Mouse (Mus musculus): ENCODE data around the gene Sdf4. TPM values are rescaled to one million over a fixed set of nuclear protein-coding genes. Genes with fewer than 3 reads are reported as not detected.

The Sdf4 gene
- polyA plus RNA-seq, 1 experiment from 2014 or later: 162 TPM

GRCm38 (mm10) chr4:155970286-155970685 is 22.4 kb upstream of the Sdf4 start:
- Histone ChIP-seq H3K4me2 (no peak overlapping the region), H3K27ac (no peak overlapping the region), H3K4me1 (no peaks in the 10 kb centered on the region), H3K9me3 (no peaks in the 10 kb centered on the region), H3K36me3 (peaks cover 9% of the 10 kb centered on the region; the same call in 1 of the 2 replicates), H3K27me3 (no peaks in the 10 kb centered on the region), H3K9ac (no peak overlapping the region), H3K4me3 (no peak overlapping the region)
- WGBS: 84% methylated on average over 5 of the region's 5 CpGs
- no peak for ATAC-seq (ENCODE audit: borderline replicate concordance, extremely low read depth, low FRiP score, low TSS enrichment)

GRCm38 (mm10) chr4:155972651-155973050 is 20.0 kb upstream of the Sdf4 start:
- H3K27ac ChIP-seq: no peak overlapping the region
- no peak overlapping the region for H3K4me2 ChIP-seq
- no peaks in the 10 kb centered on the region for H3K9me3 ChIP-seq

GRCm38 (mm10) chr4:155973239-155973638 is 19.4 kb upstream of the Sdf4 start:
- H3K4me3 ChIP-seq: no peak overlapping the region
- H3K36me3 ChIP-seq: no peaks in the 10 kb centered on the region
- no peaks in the 10 kb centered on the region for H3K4me1 ChIP-seq
- no peak overlapping the region for H3K27ac ChIP-seq
- WGBS: 74% methylated on average over 2 of the region's 2 CpGs
- no peaks in the 10 kb centered on the region for H3K27me3 ChIP-seq
- H3K9ac ChIP-seq: no peak overlapping the region; the same call in 1 of the 2 replicates
- no peak for ATAC-seq (ENCODE audit: borderline replicate concordance, extremely low read depth, low FRiP score, low TSS enrichment)
- no peaks in the 10 kb centered on the region for H3K9me3 ChIP-seq
- H3K4me2 ChIP-seq: no peak overlapping the region

More at GRCm38 (mm10) chr4:155972651-155973050, 20.0 kb upstream of the Sdf4 start:
- no peak for ATAC-seq (ENCODE audit: borderline replicate concordance, extremely low read depth, low FRiP score, low TSS enrichment)
- no peaks in the 10 kb centered on the region for H3K4me1 ChIP-seq
- WGBS: 74% methylated on average over 6 of the region's 6 CpGs
- H3K36me3 ChIP-seq: no peaks in the 10 kb centered on the region
- no peak overlapping the region for H3K4me3 ChIP-seq
- H3K27me3 ChIP-seq: no peaks in the 10 kb centered on the region
- no peak overlapping the region for H3K9ac ChIP-seq

GRCm38 (mm10) chr4:155981436-155982082 is 11.1 kb upstream of the Sdf4 start:
- no peaks in the 10 kb centered on the region for H3K27me3 ChIP-seq
- H3K9me3 ChIP-seq: no peaks in the 10 kb centered on the region
- H3K36me3 ChIP-seq: no peaks in the 10 kb centered on the region
- H3K4me1 ChIP-seq: no peaks in the 10 kb centered on the region
- no peak for ATAC-seq (ENCODE audit: borderline replicate concordance, extremely low read depth, low FRiP score, low TSS enrichment)
- H3K9ac ChIP-seq: no peak overlapping the region
- H3K27ac ChIP-seq: no peak overlapping the region
- no peak overlapping the region for H3K4me3 ChIP-seq
- H3K4me2 ChIP-seq: no peak overlapping the region
- 72% methylated on average over 12 of the region's 12 CpGs for WGBS

GRCm38 (mm10) chr4:155983788-155984187 is 8.9 kb upstream of the Sdf4 start:
- Histone ChIP-seq H3K4me1 (no peaks in the 10 kb centered on the region), H3K4me2 (no peak overlapping the region), H3K9me3 (no peaks in the 10 kb centered on the region), H3K4me3 (no peak overlapping the region), H3K27ac (no peak overlapping the region), H3K36me3 (no peaks in the 10 kb centered on the region), H3K27me3 (no peaks in the 10 kb centered on the region), H3K9ac (no peak overlapping the region)
- no peak for ATAC-seq (ENCODE audit: borderline replicate concordance, extremely low read depth, low FRiP score, low TSS enrichment)
- 14% methylated on average over 2 of the region's 2 CpGs for WGBS

GRCm38 (mm10) chr4:155991211-155991907 is 1.3 kb upstream of the Sdf4 start:
- WGBS: 84% methylated on average over 22 of the region's 22 CpGs
- H3K27ac ChIP-seq: peak overlapping the region; percentile 95
- no peak for ATAC-seq (ENCODE audit: borderline replicate concordance, extremely low read depth, low FRiP score, low TSS enrichment)
- peaks cover 2% of the 10 kb centered on the region; the same call in 1 of the 2 replicates for H3K36me3 ChIP-seq
- H3K4me1 ChIP-seq: peaks cover 32% of the 10 kb centered on the region
- no peaks in the 10 kb centered on the region for H3K27me3 ChIP-seq
- H3K9ac ChIP-seq: peak overlapping the region; percentile 79
- peak overlapping the region; percentile 87 for H3K4me3 ChIP-seq
- H3K9me3 ChIP-seq: no peaks in the 10 kb centered on the region
- peak overlapping the region; percentile 97 for H3K4me2 ChIP-seq

GRCm38 (mm10) chr4:155991908-155992230 is 803 bp upstream of the Sdf4 start:
- ATAC-seq (ENCODE audit: borderline replicate concordance, extremely low read depth, low FRiP score, low TSS enrichment): no peak
- Histone ChIP-seq H3K9me3 (no peaks in the 10 kb centered on the region), H3K27ac (peak overlapping the region; percentile 95), H3K36me3 (peaks cover 8% of the 10 kb centered on the region; the same call in 1 of the 2 replicates), H3K4me3 (peak overlapping the region; percentile 87), H3K4me1 (peaks cover 32% of the 10 kb centered on the region), H3K9ac (peak overlapping the region; percentile 79), H3K4me2 (peak overlapping the region; percentile 97), H3K27me3 (no peaks in the 10 kb centered on the region)
- WGBS: 17% methylated on average over 37 of the region's 37 CpGs

- ATAC-seq (ENCODE audit: borderline replicate concordance, extremely low read depth, low FRiP score, low TSS enrichment): peak; percentile 89
- Histone ChIP-seq H3K36me3 (peaks cover 19% of the 10 kb centered on the region), H3K27ac (peak overlapping the region; percentile 97), H3K9ac (peak overlapping the region; percentile 80), H3K9me3 (no peaks in the 10 kb centered on the region), H3K4me1 (peaks cover 32% of the 10 kb centered on the region), H3K4me3 (peak overlapping the region; percentile 87), H3K4me2 (peak overlapping the region; percentile 67), H3K27me3 (no peaks in the 10 kb centered on the region)
- under 1% methylated on average over 70 of the region's 70 CpGs for WGBS
Measured at GRCm38 (mm10) chr4:155992906-155993547, 355 bp downstream of the Sdf4 start.

- Histone ChIP-seq H3K9me3 (no peaks in the 10 kb centered on the region), H3K36me3 (peaks cover 24% of the 10 kb centered on the region), H3K4me1 (peaks cover 32% of the 10 kb centered on the region), H3K4me3 (peak overlapping the region; percentile 87), H3K27ac (peak overlapping the region; percentile 97), H3K4me2 (peak overlapping the region; percentile 67), H3K27me3 (no peaks in the 10 kb centered on the region), H3K9ac (peak overlapping the region; percentile 80)
- ATAC-seq (ENCODE audit: borderline replicate concordance, extremely low read depth, low FRiP score, low TSS enrichment): no peak
- 3% methylated on average over 15 of the region's 15 CpGs for WGBS
Measured at GRCm38 (mm10) chr4:155993606-155994005, 934 bp downstream of the Sdf4 start.

GRCm38 (mm10) chr4:156004109-156004508 is 11.4 kb downstream of the Sdf4 start:
- Histone ChIP-seq H3K36me3 (peaks cover 87% of the 10 kb centered on the region), H3K27me3 (no peaks in the 10 kb centered on the region), H3K27ac (no peak overlapping the region), H3K9ac (no peak overlapping the region), H3K4me3 (no peak overlapping the region), H3K9me3 (no peaks in the 10 kb centered on the region), H3K4me1 (no peaks in the 10 kb centered on the region), H3K4me2 (no peak overlapping the region)
- ATAC-seq (ENCODE audit: borderline replicate concordance, extremely low read depth, low FRiP score, low TSS enrichment): no peak
- WGBS: 85% methylated on average over 3 of the region's 3 CpGs

GRCm38 (mm10) chr4:156008369-156008768 is 15.7 kb downstream of the Sdf4 start:
- Histone ChIP-seq H3K4me2 (no peak overlapping the region), H3K4me1 (no peaks in the 10 kb centered on the region), H3K36me3 (peaks cover 84% of the 10 kb centered on the region), H3K9ac (no peak overlapping the region), H3K4me3 (no peak overlapping the region), H3K27ac (no peak overlapping the region), H3K27me3 (no peaks in the 10 kb centered on the region), H3K9me3 (no peaks in the 10 kb centered on the region)
- 91% methylated on average over 4 of the region's 4 CpGs for WGBS
- ATAC-seq (ENCODE audit: borderline replicate concordance, extremely low read depth, low FRiP score, low TSS enrichment): no peak

- no peaks in the 10 kb centered on the region for H3K9me3 ChIP-seq
- H3K27ac ChIP-seq: no peak within 1 kb of the TSS
- H3K27me3 ChIP-seq: no peaks in the 10 kb centered on the region
- no peak within 1 kb of the TSS for H3K9ac ChIP-seq
- no peak within 1 kb of the TSS for H3K4me2 ChIP-seq
- no peak within 1 kb of the TSS for H3K4me3 ChIP-seq
- WGBS: 67% methylated on average over 8 of the region's 8 CpGs
- no peak for ATAC-seq (ENCODE audit: borderline replicate concordance, extremely low read depth, low FRiP score, low TSS enrichment)
- H3K36me3 ChIP-seq: peaks cover 51% of the 10 kb centered on the region
- H3K4me1 ChIP-seq: no peaks in the 10 kb centered on the region
Measured at GRCm38 (mm10) chr4:156013637-156014036, 21.0 kb downstream of the Sdf4 start, which contains the start of gene Tnfrsf4. Gene Tnfrsf4, plus strand, starts transcription at chr4:156013843.
